ENCODE assay signal across 9 mouse cellular contexts in genomic region chr16:60605061-60605831, GRCm38 (mm10). TPM values are rescaled to one million over a fixed set of nuclear protein-coding genes. Genes with fewer than 3 reads are reported as not detected.
DNase-seq lines count a peak whose midpoint lies in the region; ATAC-seq lines count a peak whose summit lies in the region.
"Had no signal": no experiment of that assay in that cellular context is flagged by ENCODE, and none has a peak within 500 bp of the region (broad histone marks: within the 10 kb centered on the region; RNA-seq: fewer than 3 reads in every experiment).

Epha6 (minus strand) TSS chr16:60605531.

- peak within 1 kb of the TSS; percentile 94 for H3K4me2 ChIP-seq in forebrain, embryonic 12.5 days
- peak within 1 kb of the TSS; percentile 98 for H3K4me2 ChIP-seq in midbrain, embryonic 15.5 days

- peak; percentile 6 for DNase-seq in adrenal gland, postnatal 10 days
- no peak for DNase-seq in adrenal gland, postnatal 36 days
- DNase-seq in Muller cell, postnatal 12 days (ENCODE audit: inconsistent ontology term), result peak; percentile 43
- peak; percentile 52 to 63 for DNase-seq in layer of hippocampus, postnatal 10 days (ENCODE audit: low spot score in 2 of 2)
- DNase-seq in spleen, adult 18-20 months, result no peak

- peaks cover 23% of the 10 kb centered on the region; the same call in 1 of the 2 replicates for H3K27me3 ChIP-seq in forebrain, embryonic 12.5 days
- no peaks in the 10 kb centered on the region for H3K27me3 ChIP-seq in midbrain, embryonic 15.5 days (replicated peaks)

- H3K9me3 ChIP-seq in forebrain, embryonic 12.5 days, result no peaks in the 10 kb centered on the region
- no peaks in the 10 kb centered on the region for H3K9me3 ChIP-seq in midbrain, embryonic 15.5 days

- H3K27ac ChIP-seq in forebrain, embryonic 12.5 days, result no peak within 1 kb of the TSS
- peak within 1 kb of the TSS; percentile 73 for H3K27ac ChIP-seq in midbrain, embryonic 15.5 days

- H3K4me3 ChIP-seq in forebrain, embryonic 12.5 days (replicated peaks), result peak within 1 kb of the TSS; percentile 52
- H3K4me3 ChIP-seq in midbrain, embryonic 15.5 days, result peak within 1 kb of the TSS; percentile 69
- H3K4me3 ChIP-seq: erythroblast, embryonic 14.5 days had no signal

- peak; percentile 81 for ATAC-seq in forebrain, embryonic 12.5 days (ENCODE audit: low FRiP score)
- ATAC-seq in midbrain, embryonic 15.5 days (replicated peaks), result peak; percentile 80
- no peak for ATAC-seq in activated CD4-positive, CD25-positive, alpha-beta regulatory T cell, adult 4 months

- H3K9ac ChIP-seq in forebrain, embryonic 12.5 days, result peak within 1 kb of the TSS; percentile 56
- H3K9ac ChIP-seq in midbrain, embryonic 15.5 days, result peak within 1 kb of the TSS; percentile 70

- WGBS in forebrain, embryonic 12.5 days, result 0% methylated on average over 45 of the region's 45 CpGs
- under 1% methylated on average over 45 of the region's 45 CpGs for WGBS in midbrain, embryonic 15.5 days

- no peaks in the 10 kb centered on the region for H3K36me3 ChIP-seq in forebrain, embryonic 12.5 days (replicated peaks)
- H3K36me3 ChIP-seq in midbrain, embryonic 15.5 days (replicated peaks), result no peaks in the 10 kb centered on the region

- H3K4me1 ChIP-seq in forebrain, embryonic 12.5 days, result peaks cover 18% of the 10 kb centered on the region
- H3K4me1 ChIP-seq in midbrain, embryonic 15.5 days, result peaks cover 13% of the 10 kb centered on the region

RNA-seq across cellular contexts. Expression of gene Epha6, which starts in this region (rescaled TPM):
- not detected for total RNA-seq in adrenal gland, postnatal 10 days (2021)
- total RNA-seq in adrenal gland, postnatal 36 days (2021), result not detected
- polyA plus RNA-seq in forebrain, embryonic 12.5 days (2016; fragmentation: Nextera tagmentation; extraction: Ambion mirVana), result 0.96 and 1.3 TPM in 2 replicates
- 100 to 1,000 TPM; 178 to 188 TPM for total RNA-seq in layer of hippocampus, postnatal 10 days (2021)
- polyA plus RNA-seq in midbrain, embryonic 15.5 days (2015; fragmentation: Nextera tagmentation; extraction: Ambion mirVana), result 8.9 and 9.1 TPM in 2 replicates
- not detected for polyA plus RNA-seq in activated CD4-positive, CD25-positive, alpha-beta regulatory T cell, adult 4 months (2017; shearing (Covaris generic))
- polyA plus RNA-seq: erythroblast, embryonic 14.5 days had no signal

Comparison
In these comparisons a context has a peak if more than half of its experiments do, and no peak if none do; other contexts are left out.
1. RNA of gene Epha6 (total RNA-seq): 178 to 188 TPM in layer of hippocampus, postnatal 10 days; not detected in adrenal gland, postnatal 10 days and not detected in adrenal gland, postnatal 36 days; every median in the first group is over 100 times any median in the second.
2. Peak in DNase-seq in adrenal gland, postnatal 10 days; RNA of the gene not detected or under 1 TPM.
3. DNase-seq: peak in Muller cell, postnatal 12 days (single experiment) and layer of hippocampus, postnatal 10 days (2 of 2); none in adrenal gland, postnatal 36 days (0 of 2) and spleen, adult 18-20 months (0 of 2).